Mouse (Mus musculus) limb, embryonic 11.5 days (tissue): ENCODE data around the gene Hipk2. TPM values are rescaled to one million over a fixed set of nuclear protein-coding genes. Genes with fewer than 3 reads are reported as not detected.

Experiments
- ATAC-seq: fragments of 200-750 bp; cut with Nextera tagmentation; 2 replicates; pipeline ENCODE4 v1.8.0; 2017; ENCODE audit warnings: low read depth; ENCODE audit not compliant: insufficient number of reproducible peaks, low FRiP score, low TSS enrichment
- DNase-seq: peaks from one replicate; pipeline ENCODE4 v3.0.0-alpha.2; 2015; ENCODE audit warnings: low spot score
- H3K27ac ChIP-seq: fragments of 300-500 bp; sonication (generic); replicated peaks from 2 replicates; pipeline ENCODE4 v1.5.1; 2014; ENCODE audit warnings: low read depth, mild to moderate bottlenecking, low read length
- H3K27me3 ChIP-seq: fragments of 300-500 bp; sonication (generic); 2 replicates; pipeline ENCODE4 v1.6.1; 2014; ENCODE audit warnings: mild to moderate bottlenecking, low read length, mixed read lengths; ENCODE audit not compliant: control insufficient read depth, insufficient read depth
- H3K36me3 ChIP-seq: fragments of 300-500 bp; sonication (generic); 2 replicates; pipeline ENCODE4 v1.6.1; 2014; ENCODE audit warnings: mild to moderate bottlenecking, low read length, moderate library complexity, mixed read lengths; ENCODE audit not compliant: control insufficient read depth, insufficient read depth
- H3K4me1 ChIP-seq: fragments of 300-500 bp; sonication (generic); 2 replicates; pipeline ENCODE4 v1.6.1; 2014; ENCODE audit warnings: low read length, mixed read lengths; ENCODE audit not compliant: control insufficient read depth, insufficient read depth
- H3K4me2 ChIP-seq: fragments of 300-500 bp; sonication (generic); 2 replicates; pipeline ENCODE4 v1.6.1; 2014; ENCODE audit warnings: low read depth, mild to moderate bottlenecking, moderate library complexity; ENCODE audit not compliant: severe bottlenecking
- H3K4me3 ChIP-seq: fragments of 300-500 bp; sonication (generic); 2 replicates; pipeline ENCODE4 v1.5.1; 2014; ENCODE audit warnings: low read depth, low read length
- H3K9ac ChIP-seq: fragments of 300-500 bp; sonication (generic); 2 replicates; pipeline ENCODE4 v1.6.1; 2014; ENCODE audit warnings: mild to moderate bottlenecking, low read length
- H3K9me3 ChIP-seq: fragments of 300-500 bp; sonication (generic); 2 replicates; pipeline ENCODE4 v1.6.1; 2016; ENCODE audit warnings: low read length; ENCODE audit not compliant: control insufficient read depth
- WGBS: fragments of 180-500 bp; shearing (Covaris S2); extraction: QIAGEN DNeasy Blood & Tissue Kit; methylation state at CpG from one replicate; pipeline ENCODE4 v1.1.7; 2014; 5-methylcytosine and 5-hydroxymethylcytosine counted together
- polyA plus RNA-seq: library from polyadenylated mRNA; unstranded; fragments of >200 nt; fragmentation: Nextera tagmentation; extraction: Ambion mirVana; gene quantifications from 2 replicates; pipeline ENCODE4 v1.2.1, GENCODE M21; 2014

Gene Hipk2
- 20.5 and 21.7 TPM in 2 replicates for polyA plus RNA-seq

DNA sequence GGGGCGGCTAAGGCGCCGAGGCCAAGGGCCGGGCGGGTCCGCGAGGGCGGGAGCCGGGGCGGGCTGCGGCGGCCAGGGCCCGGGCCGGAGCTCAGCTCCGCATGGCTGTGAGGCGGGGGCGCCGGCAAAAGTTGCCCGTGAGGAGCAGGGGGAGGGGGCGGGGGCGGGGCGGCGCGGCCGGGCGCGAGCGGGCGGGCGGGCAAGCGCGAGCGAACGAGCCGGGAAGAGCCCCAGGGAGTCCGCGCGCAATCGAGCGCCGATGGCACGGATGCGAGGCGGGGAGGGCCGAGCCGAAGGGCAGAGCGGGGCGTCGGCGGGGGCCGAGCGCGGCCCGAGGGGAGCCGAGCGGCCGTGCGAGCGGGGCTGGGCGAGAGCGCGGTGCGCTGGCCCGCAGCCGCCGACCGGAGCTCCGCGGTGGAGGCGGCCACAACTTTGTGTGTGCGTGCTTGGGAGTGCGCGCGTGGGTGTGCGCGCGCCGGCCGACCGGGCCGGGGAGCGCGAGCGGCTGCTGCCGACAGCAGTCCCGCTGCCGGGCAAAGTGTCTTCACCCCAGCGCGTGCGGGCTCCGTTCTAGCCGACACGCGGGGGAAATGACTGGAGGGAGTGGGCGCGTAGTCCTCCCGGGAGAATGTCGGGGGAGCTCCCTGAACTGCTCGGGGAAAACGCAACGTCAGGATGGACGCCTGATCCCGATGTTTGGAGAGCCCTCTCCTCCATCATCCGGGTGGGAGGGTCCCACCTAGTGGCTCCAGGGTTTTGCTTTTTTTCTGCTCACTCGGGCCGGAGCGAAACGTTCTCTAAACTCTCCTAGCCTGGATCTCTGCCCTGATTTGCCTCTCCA, at the start of gene Hipk2:
Hipk2 (minus strand) TSS at position 95 of the 841 bp plus-strand sequence.
- H3K9ac ChIP-seq: peak within 1 kb of the TSS; percentile 99
- WGBS: 0% methylated on average over 77 of the region's 108 CpGs
- H3K9me3 ChIP-seq: no peaks in the 10 kb centered on the region
- no peaks in the 10 kb centered on the region for H3K36me3 ChIP-seq
- peak within 1 kb of the TSS; percentile 99 for H3K4me3 ChIP-seq
- H3K4me1 ChIP-seq: peaks cover 11% of the 10 kb centered on the region
- no peaks in the 10 kb centered on the region for H3K27me3 ChIP-seq
- DNase-seq: peak; percentile 90
- peak; percentile 88 for ATAC-seq
- peak within 1 kb of the TSS; percentile 56 for H3K4me2 ChIP-seq
- H3K27ac ChIP-seq: peak within 1 kb of the TSS; percentile 94

DNA sequence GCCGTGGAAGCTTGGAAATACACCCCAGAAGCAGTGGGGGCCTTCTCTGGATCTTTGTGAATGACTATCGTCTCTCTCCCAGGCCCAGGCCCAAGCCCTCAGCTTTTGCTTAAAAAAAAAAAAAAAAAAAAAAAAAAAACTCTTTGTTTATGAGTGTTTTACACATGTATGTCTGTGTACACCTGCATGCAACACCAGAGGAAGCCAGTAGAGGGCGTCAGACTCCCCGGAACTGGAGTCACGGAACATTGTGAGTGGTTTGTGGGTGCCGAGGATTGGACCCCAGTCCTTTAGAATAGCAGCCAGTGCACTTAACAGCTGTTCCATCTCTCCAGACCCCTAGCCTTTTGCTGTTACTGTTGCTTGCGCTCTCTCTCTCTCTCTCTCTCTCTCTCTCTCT, 49.8 kb upstream of the Hipk2 start:
- H3K4me3 ChIP-seq: no peak overlapping the region
- H3K4me2 ChIP-seq: no peak overlapping the region
- 57% methylated on average over 7 of the region's 7 CpGs for WGBS
- no peak overlapping the region for H3K9ac ChIP-seq
- H3K27me3 ChIP-seq: no peaks in the 10 kb centered on the region
- H3K4me1 ChIP-seq: no peaks in the 10 kb centered on the region
- DNase-seq (peak; percentile 56), ATAC-seq (no peak)
- no peak overlapping the region for H3K27ac ChIP-seq
- H3K9me3 ChIP-seq: no peaks in the 10 kb centered on the region
- no peaks in the 10 kb centered on the region for H3K36me3 ChIP-seq

DNA sequence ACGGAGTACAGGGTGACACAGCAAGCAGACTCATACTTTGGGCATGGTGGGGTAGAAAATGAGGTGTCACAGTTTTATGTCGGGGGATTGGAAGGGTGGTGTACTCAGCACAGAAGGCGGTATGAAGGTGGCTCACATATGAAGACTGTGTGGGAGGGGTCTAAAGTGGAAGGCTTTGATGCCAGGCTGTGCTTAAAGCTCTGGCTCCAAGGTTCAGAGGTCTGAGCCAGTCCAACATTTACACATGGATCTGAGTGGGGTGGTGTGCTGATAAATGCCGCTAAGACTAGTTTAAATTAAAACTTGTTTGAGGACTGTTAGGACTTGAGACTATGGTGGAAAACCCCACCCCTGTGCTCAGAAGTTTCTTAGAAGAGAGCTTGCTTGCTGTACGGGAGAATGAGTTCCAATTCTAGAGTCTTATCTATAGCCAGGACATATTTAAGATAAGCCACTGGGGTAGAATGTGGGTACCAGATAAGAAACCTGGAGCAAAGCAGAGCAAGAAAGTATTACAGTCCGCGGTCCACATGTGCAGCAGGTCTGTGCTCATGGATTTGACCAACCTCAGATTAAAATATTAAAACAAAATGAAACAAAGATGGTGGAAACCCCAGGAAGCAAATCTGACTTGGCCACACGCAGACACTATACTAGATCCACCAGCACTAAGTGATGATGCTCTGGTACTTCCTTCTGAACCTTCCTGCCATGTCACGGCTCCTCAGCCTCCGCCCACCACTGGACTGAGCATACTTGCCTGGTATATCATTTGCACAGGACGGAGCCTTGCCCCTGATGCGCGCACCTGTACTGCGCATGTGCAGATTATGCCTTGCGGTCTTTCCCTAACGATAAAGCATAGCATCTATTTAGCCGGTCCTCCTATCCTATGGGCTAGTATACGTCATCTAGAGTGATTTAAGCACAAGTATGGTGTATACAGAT, 48.2 kb upstream of the Hipk2 start:
- H3K9me3 ChIP-seq: no peaks in the 10 kb centered on the region
- H3K9ac ChIP-seq: no peak overlapping the region
- H3K27ac ChIP-seq: no peak overlapping the region
- H3K36me3 ChIP-seq: no peaks in the 10 kb centered on the region
- no peak for DNase-seq
- ATAC-seq: no peak
- no peak overlapping the region for H3K4me3 ChIP-seq
- H3K27me3 ChIP-seq: no peaks in the 10 kb centered on the region
- H3K4me2 ChIP-seq: no peak overlapping the region
- WGBS: 85% methylated on average over 18 of the region's 18 CpGs
- H3K4me1 ChIP-seq: no peaks in the 10 kb centered on the region

DNA sequence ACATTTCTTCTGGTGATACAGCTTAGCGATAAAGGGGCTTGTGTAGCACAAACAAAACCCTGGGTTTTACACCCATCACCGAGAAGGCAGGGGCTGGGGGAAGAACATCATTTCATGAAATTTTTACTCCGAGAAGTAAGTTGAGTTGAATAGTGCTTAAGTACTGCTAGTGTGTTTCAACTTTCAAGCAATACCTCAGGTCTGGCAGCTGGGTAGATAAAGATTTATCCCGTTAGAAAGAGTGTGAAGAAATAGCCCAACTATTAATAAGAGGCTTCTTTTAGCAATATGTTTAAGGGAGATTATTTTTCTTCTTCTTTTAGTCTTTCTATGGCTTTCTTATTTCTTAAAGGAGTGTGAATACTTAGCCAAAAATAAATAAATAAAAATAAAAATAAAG, 47.5 kb upstream of the Hipk2 start:
- Histone ChIP-seq H3K9me3 (no peaks in the 10 kb centered on the region), H3K4me3 (no peak overlapping the region), H3K4me1 (no peaks in the 10 kb centered on the region), H3K9ac (no peak overlapping the region), H3K27ac (no peak overlapping the region), H3K27me3 (no peaks in the 10 kb centered on the region), H3K4me2 (no peak overlapping the region), H3K36me3 (no peaks in the 10 kb centered on the region)
- WGBS: 89% methylated on average over 4 of the region's 4 CpGs
- DNase-seq: no peak
- ATAC-seq: no peak

GRCm38 (mm10) chr6:38922517-38922916, 46.6 kb upstream of the Hipk2 start:
- Histone ChIP-seq H3K9ac (no peak overlapping the region), H3K4me2 (no peak overlapping the region), H3K27me3 (no peaks in the 10 kb centered on the region), H3K4me1 (no peaks in the 10 kb centered on the region), H3K4me3 (no peak overlapping the region), H3K27ac (no peak overlapping the region), H3K36me3 (no peaks in the 10 kb centered on the region), H3K9me3 (no peaks in the 10 kb centered on the region)
- WGBS: 64% methylated on average over 2 of the region's 2 CpGs
- no peak for DNase-seq
- no peak for ATAC-seq

DNA sequence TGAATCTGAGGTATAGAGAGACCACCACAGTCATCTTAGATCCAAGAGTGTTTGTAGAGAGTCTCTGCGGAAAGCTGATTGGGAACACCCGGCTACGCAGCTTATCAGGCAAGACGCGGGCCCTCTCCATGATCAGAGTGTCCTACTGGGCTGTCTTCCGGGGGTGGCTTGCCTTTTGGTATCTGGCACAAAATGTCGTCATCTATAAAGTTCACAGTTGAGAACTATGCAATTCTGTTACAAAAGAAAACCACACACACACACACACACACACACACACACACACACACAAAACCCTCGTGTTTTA, 45.8 kb upstream of the Hipk2 start:
- Histone ChIP-seq H3K4me2 (no peak overlapping the region), H3K4me3 (no peak overlapping the region), H3K9ac (no peak overlapping the region), H3K36me3 (no peaks in the 10 kb centered on the region), H3K9me3 (no peaks in the 10 kb centered on the region), H3K27ac (no peak overlapping the region), H3K4me1 (no peaks in the 10 kb centered on the region), H3K27me3 (no peaks in the 10 kb centered on the region)
- 89% methylated on average over 8 of the region's 8 CpGs for WGBS
- no peak for DNase-seq
- no peak for ATAC-seq

- Histone ChIP-seq H3K4me2 (no peak overlapping the region), H3K27ac (no peak overlapping the region), H3K4me1 (no peaks in the 10 kb centered on the region), H3K9ac (no peak overlapping the region), H3K36me3 (no peaks in the 10 kb centered on the region), H3K4me3 (no peak overlapping the region), H3K9me3 (no peaks in the 10 kb centered on the region), H3K27me3 (no peaks in the 10 kb centered on the region)
- DNase-seq (no peak), ATAC-seq (no peak)
- 84% methylated on average over 17 of the region's 17 CpGs for WGBS
Measured at GRCm38 (mm10) chr6:38921095-38921809, 45.3 kb upstream of the Hipk2 start.

- no peak overlapping the region for H3K4me3 ChIP-seq
- 84% methylated on average over 6 of the region's 6 CpGs for WGBS
- ATAC-seq: no peak
- H3K4me1 ChIP-seq: no peaks in the 10 kb centered on the region
- no peaks in the 10 kb centered on the region for H3K27me3 ChIP-seq
- H3K27ac ChIP-seq: no peak overlapping the region
- DNase-seq: no peak
- no peak overlapping the region for H3K9ac ChIP-seq
- H3K9me3 ChIP-seq: no peaks in the 10 kb centered on the region
- no peaks in the 10 kb centered on the region for H3K36me3 ChIP-seq
- H3K4me2 ChIP-seq: no peak overlapping the region
Measured at GRCm38 (mm10) chr6:38920141-38920540, 44.2 kb upstream of the Hipk2 start.
